Mouse (Mus musculus): ENCODE data around the gene Olfml2b.

Olfml2b gene

DNA sequence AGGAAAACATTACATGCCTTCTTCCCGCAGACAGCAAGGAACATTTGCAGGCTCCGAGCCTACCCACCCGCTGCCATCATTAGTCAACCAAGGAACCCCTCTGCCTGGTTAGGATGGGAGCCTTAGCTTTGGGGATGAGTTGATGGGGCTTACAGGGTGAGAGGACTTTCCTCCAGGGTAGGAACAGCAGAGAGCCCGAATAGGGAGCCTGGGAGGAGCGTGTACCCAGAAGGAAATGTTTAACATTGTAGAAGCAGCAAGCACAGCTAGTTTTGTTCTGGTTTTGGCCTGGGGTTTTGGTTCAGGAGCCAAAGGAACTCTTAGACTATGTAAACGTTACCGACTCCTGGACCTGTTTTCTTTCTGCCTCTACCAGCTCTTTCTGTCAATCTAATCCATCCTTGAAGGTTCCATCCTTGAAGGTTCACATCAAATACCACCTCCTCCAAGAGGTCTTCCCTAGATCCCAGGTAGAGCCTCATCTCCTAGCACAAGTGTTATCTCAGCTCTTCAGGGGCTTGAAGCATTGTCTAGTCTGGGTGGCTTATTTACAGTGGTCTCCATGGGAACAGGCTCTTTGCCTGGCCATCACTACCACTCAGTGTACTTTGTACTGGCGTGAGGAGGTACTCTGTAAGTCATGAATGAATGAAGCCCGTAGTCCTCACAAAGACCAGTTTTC lies 2.4 kb downstream of the Olfml2b start:
- DNase-seq (ENCODE audit: low spot score): no peak

- no peak for DNase-seq (ENCODE audit: low spot score)
Observed at GRCm38 (mm10) chr1:170647381-170647780, 3.0 kb downstream of the Olfml2b start.

- no peak for DNase-seq (ENCODE audit: low spot score)
Observed at GRCm38 (mm10) chr1:170647971-170648514, 3.7 kb downstream of the Olfml2b start.

GRCm38 (mm10) chr1:170651046-170651723 lies 6.9 kb downstream of the Olfml2b start:
- no peak for DNase-seq (ENCODE audit: low spot score)

- no peak for DNase-seq (ENCODE audit: low spot score)
Observed at GRCm38 (mm10) chr1:170651989-170652740, 7.8 kb downstream of the Olfml2b start.

DNA sequence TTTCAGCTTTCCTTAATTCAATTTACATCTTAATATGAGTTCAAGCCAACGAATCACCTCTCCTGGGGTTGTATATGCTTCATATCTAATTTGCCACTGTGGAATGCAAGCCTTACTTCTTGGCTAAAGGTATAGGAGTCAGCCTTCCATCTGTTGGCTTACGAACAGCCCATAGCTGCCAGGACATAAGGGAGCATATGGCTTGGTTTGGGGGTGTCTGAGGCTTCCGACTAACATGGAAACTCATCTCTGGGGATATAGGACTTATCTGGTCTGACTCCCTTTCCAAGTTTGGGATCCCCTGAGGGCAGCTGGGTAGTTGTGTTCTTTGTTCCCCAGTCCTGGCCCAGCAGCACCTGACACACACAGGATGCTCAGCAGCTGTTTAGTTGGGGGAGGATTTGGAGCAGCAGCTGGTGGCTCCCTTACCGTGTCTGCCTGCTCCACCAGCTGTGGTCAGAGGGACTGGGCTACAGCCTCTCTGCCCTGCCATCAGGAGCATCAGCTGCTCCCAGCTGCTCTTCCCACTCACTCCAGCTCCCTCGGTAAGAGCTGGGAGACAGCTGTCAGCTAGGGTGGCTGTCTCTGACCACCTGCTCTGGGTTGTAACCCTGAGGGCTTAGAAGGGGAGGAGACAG lies 11.1 kb downstream of the Olfml2b start:
- no peak for DNase-seq (ENCODE audit: low spot score)

- no peak for DNase-seq (ENCODE audit: low spot score)
Observed at GRCm38 (mm10) chr1:170656518-170657227, 12.3 kb downstream of the Olfml2b start.

DNA sequence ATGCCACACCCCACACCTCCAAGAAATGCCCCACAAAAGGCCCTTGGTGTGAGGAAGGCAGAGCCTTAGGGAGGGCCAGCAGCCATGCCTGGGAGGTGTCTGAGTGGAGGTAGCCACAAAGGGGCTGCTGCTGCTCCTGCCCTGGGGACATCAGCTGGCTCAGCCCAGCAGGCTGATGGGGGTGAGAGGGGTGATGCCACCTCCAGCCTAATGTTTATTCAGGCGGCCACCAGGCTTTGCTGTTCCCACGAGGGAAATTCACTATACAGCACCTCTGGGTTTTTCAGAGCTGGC lies 12.8 kb downstream of the Olfml2b start:
- DNase-seq (ENCODE audit: low spot score): no peak

GRCm38 (mm10) chr1:170657643-170658314 lies 13.4 kb downstream of the Olfml2b start:
- DNase-seq (ENCODE audit: low spot score): no peak

GRCm38 (mm10) chr1:170659260-170659659 lies 14.9 kb downstream of the Olfml2b start:
- no peak for DNase-seq (ENCODE audit: low spot score)

- DNase-seq (ENCODE audit: low spot score): no peak
Observed at GRCm38 (mm10) chr1:170664620-170665185, 20.4 kb downstream of the Olfml2b start.

GRCm38 (mm10) chr1:170665200-170665599 lies 20.9 kb downstream of the Olfml2b start:
- no peak for DNase-seq (ENCODE audit: low spot score)

DNA sequence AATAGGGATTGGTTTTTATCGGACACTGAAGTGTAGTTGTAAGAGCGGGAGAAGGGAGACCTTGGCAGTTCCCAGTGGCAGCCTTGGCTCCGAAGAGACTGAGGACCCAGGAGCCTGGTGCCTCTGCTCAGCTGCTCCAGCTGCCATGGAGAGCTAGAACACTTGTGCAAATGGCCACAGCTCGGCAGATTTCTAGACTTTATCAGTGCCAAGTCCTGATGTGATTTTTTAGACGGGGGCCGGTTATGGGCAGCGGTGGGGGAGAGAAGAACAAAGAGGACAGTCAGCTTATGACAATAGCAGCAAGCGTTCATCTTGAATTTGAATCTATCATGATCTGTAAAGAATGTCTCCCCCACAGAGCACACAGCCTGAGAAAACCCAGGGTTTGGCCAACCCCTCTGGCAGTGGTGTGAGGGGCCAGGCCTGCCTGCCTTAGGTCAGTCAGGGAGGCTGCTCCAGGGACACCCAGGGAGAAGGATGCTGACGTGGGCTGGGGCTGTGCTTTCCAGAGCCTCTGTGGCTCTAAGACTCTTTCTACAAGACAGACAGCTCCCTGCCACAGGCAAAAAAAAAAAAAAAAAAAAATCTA lies 29.9 kb downstream of the Olfml2b start:
- no peak for DNase-seq (ENCODE audit: low spot score)

DNA sequence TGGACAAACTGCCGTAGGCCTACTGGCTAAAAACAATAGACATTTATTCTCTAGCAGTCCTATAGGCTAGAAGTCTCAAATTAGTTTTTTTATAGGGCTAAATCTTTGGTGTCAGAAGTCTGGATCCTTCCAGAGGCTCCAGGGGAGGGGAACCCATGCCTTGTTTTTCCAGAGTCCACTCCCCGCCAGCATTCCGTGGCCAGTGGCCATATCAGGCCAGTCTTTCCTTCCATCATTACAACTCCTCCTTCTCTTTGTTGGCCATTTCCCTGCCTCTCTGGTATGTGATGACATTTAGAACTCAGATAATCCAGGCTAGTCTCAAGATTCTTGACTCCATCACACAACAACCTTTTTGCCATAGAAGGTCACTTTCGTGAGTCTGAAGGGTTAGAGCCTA lies 33.3 kb downstream of the Olfml2b start:
- DNase-seq (ENCODE audit: low spot score): no peak

GRCm38 (mm10) chr1:170678861-170679260 lies 34.5 kb downstream of the Olfml2b start:
- no peak for DNase-seq (ENCODE audit: low spot score)

GRCm38 (mm10) chr1:170679624-170680023 lies 35.3 kb downstream of the Olfml2b start:
- DNase-seq (ENCODE audit: low spot score): no peak

GRCm38 (mm10) chr1:170683863-170684262 lies 39.5 kb downstream of the Olfml2b start:
- DNase-seq (ENCODE audit: low spot score): no peak

DNA sequence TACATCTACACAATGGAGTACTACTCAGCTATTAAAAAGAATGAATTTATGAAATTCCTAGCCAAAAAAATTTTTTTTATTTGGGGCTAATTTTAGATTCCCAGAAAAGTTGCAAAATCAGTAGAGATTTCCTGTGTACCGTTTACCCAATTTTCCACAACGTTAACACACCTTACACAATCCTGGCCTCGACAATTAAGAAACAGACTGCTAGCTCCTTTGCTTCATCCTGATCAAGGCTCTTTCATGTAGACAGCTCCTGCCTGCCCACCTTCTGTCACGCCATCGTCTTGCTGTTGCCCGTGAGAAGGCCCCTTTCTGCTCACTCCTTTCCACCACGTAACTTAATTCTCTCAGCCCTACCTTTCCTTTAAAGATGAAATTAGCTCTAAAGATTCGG lies 45.4 kb downstream of the Olfml2b start:
- DNase-seq (ENCODE audit: low spot score): no peak

DNA sequence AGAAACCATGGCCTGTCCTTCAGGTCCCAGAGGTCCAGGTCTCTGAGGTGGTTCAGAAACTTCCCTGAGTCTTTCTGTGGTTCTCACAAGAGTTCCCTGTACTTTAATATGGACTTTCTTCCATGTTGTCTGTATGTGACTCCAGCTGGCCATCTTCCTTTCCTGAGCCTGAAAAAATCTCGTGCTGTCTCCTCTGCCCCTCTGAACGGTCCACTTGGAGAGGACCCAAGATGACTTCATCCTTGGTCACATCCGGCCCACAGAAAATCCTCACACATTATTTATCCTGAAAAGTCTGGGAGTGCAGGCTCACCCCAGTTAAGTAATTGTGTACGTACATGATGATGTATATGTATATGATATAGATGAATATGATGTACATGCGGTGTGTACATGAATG lies 47.0 kb downstream of the Olfml2b start:
- no peak for DNase-seq (ENCODE audit: low spot score)

DNA sequence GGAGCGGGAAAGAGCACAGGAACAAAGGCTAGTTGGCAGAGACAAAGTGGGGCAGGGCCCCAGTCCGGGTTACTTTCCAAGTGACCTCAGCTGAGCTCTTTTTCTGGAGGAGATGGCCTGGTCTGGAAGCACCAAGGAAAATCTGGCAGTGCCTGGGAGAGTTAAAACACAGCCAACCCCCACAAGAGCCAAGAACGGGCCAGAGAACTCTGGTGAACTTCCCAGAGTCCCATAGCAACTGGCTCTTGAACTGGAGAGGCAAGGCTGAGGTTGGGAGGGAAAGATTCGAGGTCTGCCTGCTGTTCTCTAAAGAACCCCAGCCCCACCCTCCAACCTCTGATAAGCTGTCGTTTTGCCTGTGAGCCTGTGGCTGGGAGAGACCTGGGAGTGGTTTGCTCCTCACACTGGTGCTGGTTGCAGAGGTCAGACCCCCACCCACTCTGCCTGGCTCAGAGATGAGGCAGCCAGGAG lies 50.5 kb downstream of the Olfml2b start:
- peak; percentile 37 for DNase-seq (ENCODE audit: low spot score)
